Mouse (Mus musculus) naive thymus-derived CD4-positive, alpha-beta T cell, adult 2 months (primary cell): ENCODE measurements around the gene Nr1i3.
A peak's percentile ranks its signal among the peaks of the same experiment; 100 is the strongest.

Source experiments
- DNase-seq: peaks from one replicate; pipeline ENCODE4 v3.0.0-alpha.2; 2011; ENCODE audit warnings: low read depth

Gene Nr1i3

GRCm38 (mm10) chr1:171213801-171214496 lies at the start of gene Nr1i3:
TSS of gene Nr1i3 (plus strand) at chr1:171213970.
- no peak for DNase-seq

- DNase-seq, result no peak
Measured at GRCm38 (mm10) chr1:171164258-171164657, 49.5 kb upstream of the Nr1i3 start.

GRCm38 (mm10) chr1:171165629-171166345 lies 48.0 kb upstream of the Nr1i3 start:
- no peak for DNase-seq

- DNase-seq, result no peak
Measured at GRCm38 (mm10) chr1:171168906-171169305, 44.9 kb upstream of the Nr1i3 start.

GRCm38 (mm10) chr1:171169913-171170312 lies 43.9 kb upstream of the Nr1i3 start:
- DNase-seq, result no peak

GRCm38 (mm10) chr1:171171138-171171537 lies 42.6 kb upstream of the Nr1i3 start:
- DNase-seq, result no peak

GRCm38 (mm10) chr1:171172779-171173178 lies 41.0 kb upstream of the Nr1i3 start:
- no peak for DNase-seq

GRCm38 (mm10) chr1:171179487-171180171 lies 34.1 kb upstream of the Nr1i3 start:
- DNase-seq, result no peak

- no peak for DNase-seq
Measured at GRCm38 (mm10) chr1:171183025-171183424, 30.7 kb upstream of the Nr1i3 start.

- DNase-seq, result no peak
Measured at GRCm38 (mm10) chr1:171183620-171184019, 30.1 kb upstream of the Nr1i3 start.

- DNase-seq, result peak; percentile 50
Measured at GRCm38 (mm10) chr1:171184314-171184713, 29.5 kb upstream of the Nr1i3 start.

- DNase-seq, result no peak
Measured at GRCm38 (mm10) chr1:171185655-171186054, 28.1 kb upstream of the Nr1i3 start.

- no peak for DNase-seq
Measured at GRCm38 (mm10) chr1:171187851-171188700, 25.7 kb upstream of the Nr1i3 start.

GRCm38 (mm10) chr1:171189046-171189445 lies 24.7 kb upstream of the Nr1i3 start:
- no peak for DNase-seq

- no peak for DNase-seq
Measured at GRCm38 (mm10) chr1:171189476-171190114, 24.2 kb upstream of the Nr1i3 start.

GRCm38 (mm10) chr1:171190832-171191231 lies 22.9 kb upstream of the Nr1i3 start:
- no peak for DNase-seq

GRCm38 (mm10) chr1:171192283-171192682 lies 21.5 kb upstream of the Nr1i3 start:
- no peak for DNase-seq

- no peak for DNase-seq
Measured at GRCm38 (mm10) chr1:171193093-171193840, 20.5 kb upstream of the Nr1i3 start.

GRCm38 (mm10) chr1:171193911-171194830 lies 19.6 kb upstream of the Nr1i3 start:
- no peak for DNase-seq
